Mouse (Mus musculus) stomach, embryonic 16.5 days (tissue): ENCODE results near the gene 6030468B19Rik. TPM values are rescaled to one million over a fixed set of nuclear protein-coding genes. Genes with fewer than 3 reads are reported as not detected.

Source experiments
- ATAC-seq: fragments of 200-750 bp; cut with Nextera tagmentation; 2 replicates; pipeline ENCODE4 v1.8.0; 2017; ENCODE audit warnings: moderate number of reproducible peaks, moderate TSS enrichment; ENCODE audit not compliant: insufficient read depth, low FRiP score
- H3K27ac ChIP-seq: fragments of 300-500 bp; sonication (generic); 2 replicates; pipeline ENCODE4 v1.5.1; 2014; ENCODE audit warnings: low read length
- H3K27me3 ChIP-seq: fragments of 300-500 bp; sonication (generic); 2 replicates; pipeline ENCODE4 v1.6.1; 2014; ENCODE audit warnings: low read length, control low read depth, mixed read lengths; ENCODE audit not compliant: control insufficient read depth, insufficient read depth
- H3K36me3 ChIP-seq: fragments of 300-500 bp; sonication (generic); 2 replicates; pipeline ENCODE4 v1.6.1; 2014; ENCODE audit warnings: low read length; ENCODE audit not compliant: control insufficient read depth, insufficient read depth
- H3K4me1 ChIP-seq: fragments of 300-500 bp; sonication (generic); 2 replicates; pipeline ENCODE4 v1.6.1; 2014; ENCODE audit warnings: low read length, control low read depth, mixed read lengths; ENCODE audit not compliant: control insufficient read depth, insufficient read depth
- H3K4me2 ChIP-seq: fragments of 300-500 bp; sonication (generic); 2 replicates; pipeline ENCODE4 v1.6.1; 2014; ENCODE audit warnings: low read depth, low read length, mixed read lengths
- H3K4me3 ChIP-seq: fragments of 300-500 bp; sonication (generic); replicated peaks from 2 replicates; pipeline ENCODE4 v1.5.1; 2014; ENCODE audit warnings: mild to moderate bottlenecking, low read length
- H3K9ac ChIP-seq: fragments of 300-500 bp; sonication (generic); 2 replicates; pipeline ENCODE4 v1.6.1; 2014; ENCODE audit warnings: low read length
- H3K9me3 ChIP-seq: fragments of 300-500 bp; sonication (generic); replicated peaks from 2 replicates; pipeline ENCODE4 v1.6.1; 2016; ENCODE audit warnings: low read length, control low read depth; ENCODE audit not compliant: control insufficient read depth
- WGBS: fragments of 180-500 bp; shearing (Covaris S2); extraction: QIAGEN DNeasy Blood & Tissue Kit; methylation state at CpG from one replicate; pipeline ENCODE4 v1.1.7; 2014; 5-methylcytosine and 5-hydroxymethylcytosine counted together
- polyA plus RNA-seq: library from polyadenylated mRNA; unstranded; fragments of >200 nt; fragmentation: Nextera tagmentation; extraction: Ambion mirVana; gene quantifications from 2 replicates; pipeline ENCODE4 v1.2.1, GENCODE M21; 2015

6030468B19Rik gene
- polyA plus RNA-seq, 1 experiment from 2014 or later: 4.7 TPM

GRCm38 (mm10) chr11:117838572-117838971 is 41.1 kb downstream of the 6030468B19Rik start:
- H3K27ac ChIP-seq: peak overlapping the region; percentile 80
- ATAC-seq: peak; percentile 92
- 38% methylated on average over 2 of the region's 2 CpGs for WGBS

GRCm38 (mm10) chr11:117839021-117839420 is 41.6 kb downstream of the 6030468B19Rik start:
- H3K4me1 ChIP-seq: peaks cover 5% of the 10 kb centered on the region
- no peaks in the 10 kb centered on the region for H3K9me3 ChIP-seq
- no peaks in the 10 kb centered on the region for H3K36me3 ChIP-seq
- no peak overlapping the region for H3K9ac ChIP-seq
- H3K4me2 ChIP-seq: no peak overlapping the region
- H3K27ac ChIP-seq: peak overlapping the region; percentile 80
- 75% methylated on average over 1 of the region's 1 CpGs for WGBS
- H3K27me3 ChIP-seq: no peaks in the 10 kb centered on the region
- no peak for ATAC-seq
- no peak overlapping the region for H3K4me3 ChIP-seq

More at GRCm38 (mm10) chr11:117838572-117838971, 41.1 kb downstream of the 6030468B19Rik start:
- Histone ChIP-seq H3K9me3 (no peaks in the 10 kb centered on the region), H3K4me2 (no peak overlapping the region), H3K27me3 (no peaks in the 10 kb centered on the region), H3K4me3 (no peak overlapping the region), H3K9ac (no peak overlapping the region), H3K4me1 (peaks cover 5% of the 10 kb centered on the region), H3K36me3 (no peaks in the 10 kb centered on the region)

- Histone ChIP-seq H3K4me2 (no peak overlapping the region), H3K4me3 (no peak overlapping the region), H3K36me3 (no peaks in the 10 kb centered on the region), H3K4me1 (peaks cover 5% of the 10 kb centered on the region), H3K9ac (no peak overlapping the region), H3K9me3 (no peaks in the 10 kb centered on the region), H3K27me3 (no peaks in the 10 kb centered on the region), H3K27ac (no peak overlapping the region)
- 26% methylated on average over 1 of the region's 1 CpGs for WGBS
- ATAC-seq: no peak
Observed at GRCm38 (mm10) chr11:117840910-117841309, 43.5 kb downstream of the 6030468B19Rik start.

GRCm38 (mm10) chr11:117843434-117843833 is 46.0 kb downstream of the 6030468B19Rik start:
- Histone ChIP-seq H3K36me3 (no peaks in the 10 kb centered on the region), H3K4me1 (peaks cover 12% of the 10 kb centered on the region), H3K4me3 (no peak overlapping the region), H3K27ac (no peak overlapping the region), H3K4me2 (no peak overlapping the region), H3K27me3 (no peaks in the 10 kb centered on the region), H3K9me3 (no peaks in the 10 kb centered on the region), H3K9ac (no peak overlapping the region)
- 83% methylated on average over 2 of the region's 2 CpGs for WGBS
- ATAC-seq: no peak

GRCm38 (mm10) chr11:117844997-117845396 is 47.5 kb downstream of the 6030468B19Rik start:
- ATAC-seq: no peak
- Histone ChIP-seq H3K4me2 (no peak overlapping the region), H3K4me1 (peaks cover 17% of the 10 kb centered on the region), H3K27ac (0 out of 2 replicates have a peak overlapping the region, but pooled peaks have one; percentile 9), H3K36me3 (no peaks in the 10 kb centered on the region), H3K27me3 (no peaks in the 10 kb centered on the region), H3K9ac (peak overlapping the region; percentile 46; the same call in 1 of the 2 replicates), H3K9me3 (no peaks in the 10 kb centered on the region), H3K4me3 (no peak overlapping the region)
- WGBS: 60% methylated on average over 2 of the region's 2 CpGs

- no peaks in the 10 kb centered on the region for H3K36me3 ChIP-seq
- H3K4me2 ChIP-seq: no peak overlapping the region
- no peak overlapping the region for H3K9ac ChIP-seq
- no peaks in the 10 kb centered on the region for H3K9me3 ChIP-seq
- no peak overlapping the region for H3K4me3 ChIP-seq
- no peaks in the 10 kb centered on the region for H3K27me3 ChIP-seq
- WGBS: 81% methylated on average over 2 of the region's 2 CpGs
- peaks cover 24% of the 10 kb centered on the region for H3K4me1 ChIP-seq
- ATAC-seq: no peak
- no peak overlapping the region for H3K27ac ChIP-seq
Observed at GRCm38 (mm10) chr11:117845651-117846050, 48.2 kb downstream of the 6030468B19Rik start.

GRCm38 (mm10) chr11:117846640-117847039 is 49.2 kb downstream of the 6030468B19Rik start:
- no peak overlapping the region for H3K4me3 ChIP-seq
- no peaks in the 10 kb centered on the region for H3K27me3 ChIP-seq
- H3K4me2 ChIP-seq: no peak overlapping the region
- H3K36me3 ChIP-seq: no peaks in the 10 kb centered on the region
- no peak overlapping the region for H3K9ac ChIP-seq
- no peak overlapping the region for H3K27ac ChIP-seq
- ATAC-seq: 0 out of 2 replicates have a peak, but pooled peaks have one; percentile 3
- H3K9me3 ChIP-seq: no peaks in the 10 kb centered on the region
- H3K4me1 ChIP-seq: peaks cover 26% of the 10 kb centered on the region
- WGBS: 38% methylated on average over 5 of the region's 5 CpGs

GRCm38 (mm10) chr11:117847593-117848215 is 50.2 kb downstream of the 6030468B19Rik start:
- Histone ChIP-seq H3K27ac (peak overlapping the region; percentile 98), H3K9me3 (no peaks in the 10 kb centered on the region), H3K4me1 (peaks cover 26% of the 10 kb centered on the region), H3K4me3 (peak overlapping the region; percentile 64), H3K4me2 (peak overlapping the region; percentile 92), H3K36me3 (0 out of 2 replicates have a peak, but pooled peaks cover 5% of the 10 kb centered on the region), H3K27me3 (no peaks in the 10 kb centered on the region), H3K9ac (peak overlapping the region; percentile 90)
- ATAC-seq: no peak
- WGBS: 67% methylated on average over 7 of the region's 7 CpGs

GRCm38 (mm10) chr11:117848271-117848984 is 51.0 kb downstream of the 6030468B19Rik start:
- peak; percentile 80 for ATAC-seq
- whole genome bisulfite sequencing: 6% methylated on average over 19 of the region's 19 CpGs
- peak overlapping the region; percentile 92 for H3K4me2 ChIP-seq
- peak overlapping the region; percentile 90 for H3K9ac ChIP-seq
- H3K4me1 ChIP-seq: peaks cover 26% of the 10 kb centered on the region
- peaks cover 6% of the 10 kb centered on the region; the same call in 1 of the 2 replicates for H3K36me3 ChIP-seq
- peak overlapping the region; percentile 98 for H3K27ac ChIP-seq
- H3K4me3 ChIP-seq: peak overlapping the region; percentile 64
- H3K27me3 ChIP-seq: no peaks in the 10 kb centered on the region
- no peaks in the 10 kb centered on the region for H3K9me3 ChIP-seq
